Mouse (Mus musculus) retina, postnatal 1 day (tissue): ENCODE data around the gene Prss30.
A peak's percentile ranks its signal among the peaks of the same experiment; 100 is the strongest.

Experiments
- DNase-seq: peaks from one replicate; pipeline ENCODE4 v3.0.0-alpha.2; 2012

Prss30 gene

DNA sequence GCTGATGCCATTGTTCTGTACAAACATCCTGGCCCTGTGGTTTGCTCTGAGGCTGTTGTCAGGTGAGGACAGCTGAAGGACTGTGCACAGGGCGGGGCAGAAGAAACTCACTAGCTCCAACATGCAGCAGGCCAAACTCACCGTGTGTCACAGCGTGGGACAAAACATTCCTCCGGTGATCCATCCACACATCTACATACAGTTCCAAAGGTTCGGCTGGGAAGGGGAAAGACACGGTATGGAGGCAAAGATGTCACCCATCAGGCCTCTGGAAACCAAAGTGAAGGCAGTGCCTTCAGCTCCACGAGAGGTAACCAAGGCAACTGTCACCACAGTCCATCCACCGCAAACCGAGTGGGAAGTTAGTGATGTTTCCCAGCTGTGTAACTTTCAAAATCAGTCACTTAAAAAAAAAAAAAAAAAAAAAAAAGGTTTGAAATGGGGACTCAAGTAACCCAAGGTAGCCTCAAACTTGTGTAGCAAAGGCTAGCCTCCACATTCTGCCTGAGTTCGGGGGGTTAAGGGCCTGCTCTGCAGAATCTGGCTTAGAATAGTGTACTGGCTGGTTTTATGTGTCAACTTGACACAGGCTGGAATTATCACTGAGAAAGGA lies at the start of gene Prss30:
Gene Prss30, minus strand, starts transcription at position 270 of the 613 bp plus-strand sequence.
- DNase-seq, result no peak

DNA sequence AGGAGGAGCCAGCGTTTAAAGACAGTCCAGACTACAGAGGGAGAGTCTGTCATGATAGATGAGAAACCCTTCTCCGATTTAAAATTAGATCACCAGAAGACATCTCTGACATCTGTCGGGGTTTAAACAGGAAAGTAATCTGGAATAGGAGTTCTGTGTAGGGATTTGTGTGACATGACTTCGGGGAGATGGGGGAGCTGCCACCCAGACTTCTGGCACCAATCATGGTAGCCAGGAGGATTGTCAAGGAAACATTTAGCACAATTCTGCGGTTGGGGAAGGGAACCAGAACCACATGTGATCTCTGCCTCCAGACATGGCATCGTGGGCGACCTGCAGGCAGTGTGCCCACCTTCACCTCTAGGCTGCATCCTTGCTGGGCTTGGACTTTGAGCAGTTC lies 49.1 kb upstream of the Prss30 start:
- DNase-seq, result no peak

DNA sequence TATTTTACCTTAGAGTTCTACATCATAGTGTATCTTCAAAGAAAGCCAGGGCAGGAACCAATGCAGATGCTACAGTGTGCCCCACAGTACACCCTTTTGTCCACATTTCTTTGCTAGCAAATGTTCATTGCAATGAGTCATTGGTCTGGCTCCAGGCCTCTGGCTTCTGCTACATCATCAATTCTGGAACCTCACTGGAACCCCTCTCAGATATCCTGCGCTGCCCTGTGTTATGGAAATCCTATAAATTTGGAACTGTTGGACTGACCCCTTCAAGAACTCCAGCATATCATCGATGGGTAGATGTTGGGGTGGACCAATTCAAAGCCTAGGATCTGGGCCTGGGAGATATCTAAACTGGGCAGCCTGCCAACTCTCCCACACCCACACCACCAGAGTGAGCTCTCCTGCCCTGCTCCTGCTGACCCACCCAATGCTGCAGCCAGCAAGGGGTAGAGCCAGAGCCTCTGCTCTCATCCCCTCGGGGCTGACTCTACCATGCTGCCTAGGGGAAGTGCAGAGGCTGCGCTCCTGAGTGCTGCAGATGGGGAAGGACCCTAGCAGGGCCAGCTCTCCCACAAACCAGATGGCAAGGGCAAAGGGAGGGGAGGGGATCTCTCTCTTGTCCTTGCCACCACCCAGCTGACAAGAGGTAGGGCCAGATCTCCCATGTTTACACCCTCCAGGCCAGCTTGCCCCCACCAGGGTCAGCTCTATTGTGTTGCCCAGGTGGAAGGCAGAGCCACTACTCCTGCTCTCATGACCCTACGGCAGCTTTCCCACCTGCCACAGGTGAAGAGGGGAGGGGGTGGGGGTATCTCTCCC lies 41.2 kb upstream of the Prss30 start:
- no peak for DNase-seq

DNA sequence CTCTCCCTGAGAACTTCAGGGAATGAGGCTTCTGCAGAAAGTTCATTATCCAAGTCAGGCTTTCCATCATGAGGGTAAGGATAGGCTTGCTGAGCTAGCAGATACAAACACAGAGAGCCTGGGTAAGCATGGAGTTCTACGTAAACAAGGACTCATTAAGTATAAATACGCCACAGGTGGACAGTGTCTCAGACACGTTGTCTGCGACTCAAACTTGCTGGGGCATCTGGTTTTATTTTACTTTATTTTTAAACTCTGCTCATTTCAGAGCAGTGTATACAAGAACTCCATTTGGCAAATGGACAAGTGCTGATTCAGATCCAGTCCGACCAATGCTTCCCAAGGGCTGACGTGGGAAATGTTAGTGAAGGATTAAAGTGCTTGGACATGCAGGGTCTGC lies 40.3 kb upstream of the Prss30 start:
- no peak for DNase-seq

DNA sequence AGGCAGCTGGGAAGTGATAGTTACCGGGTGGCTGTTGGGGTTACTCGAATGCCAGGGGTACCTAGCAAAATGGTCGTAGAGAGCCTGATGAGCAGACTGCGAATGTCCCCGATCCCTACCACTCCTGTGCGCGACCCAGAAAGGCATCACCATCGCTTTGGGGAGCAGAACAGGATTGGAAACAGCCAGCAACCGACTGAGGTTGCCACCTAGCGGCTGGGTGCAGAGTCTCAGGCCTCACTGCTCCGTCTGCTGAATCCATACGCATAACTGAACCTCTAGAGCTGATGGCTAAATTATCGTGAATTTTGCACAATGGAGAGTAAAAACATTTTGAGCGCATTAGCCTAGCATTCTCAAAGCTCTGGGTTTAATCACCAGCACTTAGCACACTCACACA lies 35.4 kb upstream of the Prss30 start:
- DNase-seq, result peak; percentile 49

DNA sequence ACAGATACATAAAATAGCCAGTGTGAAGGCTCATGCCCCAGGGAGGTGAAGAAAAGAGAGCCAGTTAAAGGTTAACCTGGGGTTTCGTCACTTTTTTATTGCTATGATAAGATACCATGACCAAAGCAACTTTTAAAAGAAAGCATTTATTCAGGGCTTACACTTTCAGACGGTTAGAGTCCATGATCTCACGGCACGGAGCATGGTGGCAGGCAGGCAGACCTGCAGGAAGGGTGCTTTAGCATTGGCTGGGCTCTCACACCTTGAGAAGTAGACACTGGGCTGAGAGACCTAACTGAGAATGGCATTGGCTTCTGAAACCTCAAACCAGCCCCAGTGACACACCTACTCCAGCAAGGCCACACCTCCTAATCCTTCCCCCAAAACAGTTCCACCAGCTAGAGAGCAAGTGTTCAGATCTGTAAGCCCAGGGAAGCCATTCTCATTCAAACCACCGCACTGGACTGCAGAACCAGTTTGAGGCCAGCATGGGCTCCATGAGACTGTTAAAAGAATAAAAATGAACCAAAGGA lies 34.1 kb upstream of the Prss30 start:
- no peak for DNase-seq

DNA sequence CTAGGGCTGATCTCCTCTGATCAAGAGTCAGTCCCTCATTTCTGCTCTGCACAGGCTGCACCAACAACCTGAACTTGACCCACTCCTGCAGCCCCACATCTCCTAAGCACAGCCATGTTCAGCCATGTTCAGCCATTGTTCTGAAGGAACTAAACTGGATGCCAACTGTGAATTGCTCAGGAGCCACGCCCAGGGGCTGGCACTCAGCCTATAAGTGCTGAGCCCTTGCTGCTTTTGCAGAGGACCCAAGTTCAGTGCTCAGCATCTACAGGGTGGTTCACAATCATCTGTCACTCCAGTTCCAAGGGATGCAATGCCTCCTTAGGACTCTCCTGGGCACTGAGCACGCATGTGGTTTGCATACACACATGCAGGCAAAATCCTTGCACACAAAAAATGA lies 32.6 kb upstream of the Prss30 start:
- no peak for DNase-seq

DNA sequence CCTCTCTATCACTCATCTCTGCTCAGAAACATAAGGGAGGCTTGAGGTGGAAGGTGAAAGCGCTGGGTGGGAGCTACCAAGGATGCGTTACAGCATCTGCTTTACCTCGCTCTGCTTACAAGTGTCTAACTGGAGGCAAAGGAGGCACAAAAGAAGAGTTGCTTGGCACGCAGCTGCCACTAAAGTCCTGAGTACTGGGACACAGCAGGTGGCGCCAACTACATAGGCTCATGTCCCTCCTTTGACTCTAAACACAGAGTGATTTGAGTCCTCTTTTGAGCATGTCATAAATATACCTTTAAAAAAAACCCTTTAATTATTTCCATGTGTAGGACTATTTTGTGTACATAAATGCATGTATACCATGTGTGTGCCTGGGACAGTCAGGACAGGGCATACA lies 29.3 kb upstream of the Prss30 start:
- DNase-seq, result no peak

DNA sequence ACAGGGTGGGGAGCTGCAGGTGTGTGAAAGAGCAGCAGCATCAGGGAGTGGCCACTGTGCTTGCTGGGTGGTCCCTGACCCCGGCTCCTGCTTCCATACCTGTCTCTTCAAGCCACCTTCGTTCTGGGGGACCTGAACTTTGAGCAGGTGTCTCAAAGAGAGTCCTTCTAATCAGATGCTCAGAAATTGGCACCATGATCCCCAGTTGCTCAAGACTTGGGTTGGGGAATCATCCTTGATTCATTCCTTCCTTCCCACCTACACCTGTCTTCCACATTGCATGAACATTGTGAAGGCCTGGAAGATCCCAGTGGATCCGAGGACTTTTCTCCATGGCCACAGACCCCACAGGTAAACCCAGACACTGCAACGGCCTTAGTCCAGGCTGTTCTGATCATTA lies 27.7 kb upstream of the Prss30 start:
- DNase-seq, result no peak

DNA sequence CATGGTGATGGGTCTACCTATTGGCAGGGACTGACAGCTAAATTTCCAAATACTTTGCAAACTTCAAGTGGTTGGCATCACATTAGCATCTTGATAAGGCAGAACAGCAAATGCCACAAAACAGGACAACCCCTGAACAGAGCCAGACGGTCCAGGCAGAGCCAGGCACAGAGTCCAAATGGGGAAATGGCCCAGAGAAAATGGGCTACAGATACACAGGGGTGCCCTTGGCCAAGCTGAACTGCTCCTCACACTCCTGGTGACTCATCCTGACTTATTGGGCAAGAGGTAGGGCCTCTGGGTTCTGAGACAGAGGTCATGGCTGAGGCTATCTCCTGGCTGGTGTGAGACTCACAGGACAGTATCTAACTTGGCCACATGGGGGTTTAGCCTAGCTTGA lies 27.0 kb upstream of the Prss30 start:
- no peak for DNase-seq

DNA sequence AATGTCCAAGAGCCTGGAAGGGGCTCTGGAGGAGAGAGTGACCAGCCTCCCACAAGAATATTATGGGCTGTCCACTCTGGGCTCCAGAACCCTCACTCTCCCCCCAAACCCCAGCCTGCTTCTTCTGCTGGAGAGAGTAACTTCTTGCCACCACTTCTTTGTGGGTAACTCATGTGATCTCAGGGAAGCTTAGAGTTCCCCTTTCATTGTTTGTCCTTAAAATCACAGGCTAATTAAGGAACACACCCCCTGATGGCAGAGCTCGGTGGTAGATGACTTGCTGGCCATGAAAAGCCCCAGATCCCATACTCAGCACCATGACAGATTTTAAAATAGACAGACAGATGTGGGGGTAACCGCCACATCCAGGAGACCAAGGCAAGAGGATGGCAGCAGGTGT lies 26.6 kb upstream of the Prss30 start:
- DNase-seq, result no peak

DNA sequence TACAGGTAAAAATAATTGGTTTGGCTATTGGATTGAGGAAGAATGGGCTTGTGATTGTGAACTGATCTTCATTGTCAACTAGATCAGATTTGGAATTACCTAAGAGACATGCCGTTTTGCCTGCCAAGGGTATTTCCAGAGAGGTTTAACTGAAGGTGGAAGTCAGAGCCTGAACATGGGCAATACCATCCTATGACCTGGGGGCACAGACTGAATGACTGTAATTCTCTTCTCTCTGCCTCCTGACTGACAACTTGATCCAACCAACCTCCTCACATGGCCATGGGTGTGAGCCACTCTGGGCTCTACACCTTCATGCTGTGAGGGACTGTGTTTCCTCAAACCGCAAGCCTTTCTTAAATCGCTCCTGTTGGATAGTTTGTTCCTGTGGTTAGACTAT lies 24.7 kb upstream of the Prss30 start:
- DNase-seq, result no peak

DNA sequence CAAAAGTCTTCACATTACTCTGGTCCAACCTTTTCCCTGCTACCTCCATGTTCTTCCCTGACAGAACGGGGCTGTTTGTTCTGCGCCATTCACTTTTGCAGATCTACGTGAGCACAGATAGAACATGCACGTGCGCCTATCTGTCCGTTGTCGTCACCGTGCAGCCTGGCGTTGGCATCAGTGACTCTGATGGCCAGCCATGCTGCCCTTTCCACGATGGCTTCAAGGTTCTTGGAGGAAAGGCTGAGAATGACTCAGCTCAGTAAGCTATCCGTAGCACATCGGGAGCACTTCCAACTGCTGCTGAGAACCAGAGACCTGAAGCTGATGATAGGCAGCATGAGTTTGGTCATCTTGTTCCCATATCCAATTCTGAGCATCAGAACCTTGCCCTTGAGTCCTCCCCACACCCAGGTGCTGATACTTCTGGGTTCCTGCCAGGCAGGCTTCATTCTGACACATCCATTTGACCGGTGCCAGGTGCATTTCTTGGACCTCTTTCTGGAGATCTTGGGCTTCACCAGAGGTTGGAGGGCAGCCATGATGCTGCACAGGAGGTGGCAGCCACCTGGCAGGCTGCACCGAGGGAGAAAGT lies 23.8 kb upstream of the Prss30 start:
- no peak for DNase-seq

DNA sequence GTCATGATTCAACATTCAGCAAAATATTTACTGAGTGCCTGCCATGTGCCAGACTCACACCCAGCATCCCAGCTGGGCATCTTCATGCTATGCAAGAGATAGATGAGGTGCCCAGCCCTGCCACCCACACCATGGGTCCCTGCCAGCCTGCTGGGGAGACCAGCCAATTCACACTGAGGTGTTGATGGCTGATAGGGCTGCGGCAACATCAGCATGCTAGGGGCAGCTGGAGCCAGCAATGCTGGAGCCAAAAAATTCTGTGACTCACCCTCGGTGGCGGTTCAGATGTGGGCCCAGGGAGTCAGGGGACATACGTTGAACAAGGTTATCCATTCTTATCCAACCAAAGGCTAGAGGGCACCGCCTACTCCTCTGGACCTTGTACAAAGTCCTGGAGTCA lies 20.0 kb upstream of the Prss30 start:
- no peak for DNase-seq

DNA sequence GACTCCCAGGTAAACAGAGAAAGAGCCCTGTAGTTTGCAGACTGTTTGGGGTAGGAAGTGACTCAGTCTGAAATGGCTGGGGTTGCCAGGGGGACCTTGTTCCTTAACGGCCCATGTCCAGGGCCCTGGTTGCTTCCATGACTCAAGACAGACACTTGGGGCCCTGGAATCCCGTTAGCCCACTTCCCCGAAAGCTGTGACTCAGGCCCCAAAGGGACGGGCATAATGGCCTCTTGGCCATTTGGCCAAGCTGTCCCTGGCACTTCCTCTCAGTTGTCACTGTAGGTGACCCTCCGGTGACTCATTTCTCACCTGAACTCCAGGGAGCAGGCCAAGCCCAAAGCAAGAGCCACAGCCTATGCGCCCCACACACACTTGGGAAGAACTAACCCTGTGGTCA lies 18.0 kb upstream of the Prss30 start:
- no peak for DNase-seq

DNA sequence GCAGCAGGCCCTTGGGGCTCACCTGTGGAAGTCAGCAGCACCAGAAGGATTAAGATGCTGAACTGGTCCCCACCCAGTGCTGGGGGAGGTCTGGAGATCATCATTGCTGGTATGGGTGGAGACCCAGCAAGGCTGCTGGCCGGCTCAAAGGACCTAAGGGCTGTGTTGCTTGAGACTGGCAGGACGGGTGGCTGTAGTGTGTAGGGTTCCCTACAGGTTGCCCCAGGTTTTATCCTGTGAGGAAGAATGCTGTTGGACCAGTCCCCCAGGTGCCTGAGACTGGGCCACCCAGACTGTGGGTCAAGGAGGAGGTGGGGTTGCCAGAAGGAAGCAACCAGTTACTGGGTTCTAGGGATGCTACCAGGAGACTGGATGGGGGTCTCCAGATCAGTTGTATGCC lies 17.5 kb upstream of the Prss30 start, which contains the start of gene Prss22:
Gene Prss22, minus strand, starts transcription at position 200 of the 400 bp plus-strand sequence.
- DNase-seq, result no peak

DNA sequence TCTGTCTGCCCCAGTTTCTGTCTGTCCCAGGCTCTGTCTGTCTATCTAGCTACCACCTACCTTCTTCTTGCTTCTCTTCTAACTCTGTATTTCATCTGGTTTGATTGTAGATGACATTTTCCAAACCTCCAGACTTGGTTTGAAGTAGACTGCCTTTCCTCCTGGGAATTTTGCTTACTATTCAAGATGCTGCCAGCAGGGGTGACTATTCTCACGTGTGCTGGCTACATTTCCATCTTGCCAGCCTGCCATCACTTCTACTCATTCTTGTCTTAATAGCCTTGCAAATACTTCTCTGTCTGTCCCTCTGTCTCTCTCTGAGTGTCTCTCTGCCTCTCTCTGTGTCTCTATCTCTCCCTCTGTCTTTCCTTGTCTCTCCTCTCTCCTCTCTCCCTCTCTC lies 15.1 kb upstream of the Prss30 start:
- no peak for DNase-seq

DNA sequence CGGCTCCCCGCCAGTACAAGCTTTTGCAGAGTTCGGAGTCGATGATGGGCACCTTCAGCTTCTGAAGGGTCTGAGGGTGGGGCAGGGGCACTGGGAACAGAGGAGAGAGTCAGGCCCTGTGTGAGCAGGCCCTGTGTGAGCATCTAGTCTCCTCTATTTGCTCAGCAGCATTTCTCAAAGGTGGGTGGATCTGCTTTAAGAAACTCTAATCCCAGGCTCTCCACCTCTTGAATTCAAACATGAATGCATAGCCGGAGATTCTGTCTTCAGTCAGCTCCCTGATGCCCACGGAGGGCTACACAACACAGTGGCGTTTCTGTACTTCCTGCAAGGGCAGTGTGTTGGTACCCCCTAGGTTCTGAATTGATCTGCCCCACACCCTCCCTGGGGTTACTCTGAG lies 14.3 kb upstream of the Prss30 start:
- DNase-seq, result no peak

DNA sequence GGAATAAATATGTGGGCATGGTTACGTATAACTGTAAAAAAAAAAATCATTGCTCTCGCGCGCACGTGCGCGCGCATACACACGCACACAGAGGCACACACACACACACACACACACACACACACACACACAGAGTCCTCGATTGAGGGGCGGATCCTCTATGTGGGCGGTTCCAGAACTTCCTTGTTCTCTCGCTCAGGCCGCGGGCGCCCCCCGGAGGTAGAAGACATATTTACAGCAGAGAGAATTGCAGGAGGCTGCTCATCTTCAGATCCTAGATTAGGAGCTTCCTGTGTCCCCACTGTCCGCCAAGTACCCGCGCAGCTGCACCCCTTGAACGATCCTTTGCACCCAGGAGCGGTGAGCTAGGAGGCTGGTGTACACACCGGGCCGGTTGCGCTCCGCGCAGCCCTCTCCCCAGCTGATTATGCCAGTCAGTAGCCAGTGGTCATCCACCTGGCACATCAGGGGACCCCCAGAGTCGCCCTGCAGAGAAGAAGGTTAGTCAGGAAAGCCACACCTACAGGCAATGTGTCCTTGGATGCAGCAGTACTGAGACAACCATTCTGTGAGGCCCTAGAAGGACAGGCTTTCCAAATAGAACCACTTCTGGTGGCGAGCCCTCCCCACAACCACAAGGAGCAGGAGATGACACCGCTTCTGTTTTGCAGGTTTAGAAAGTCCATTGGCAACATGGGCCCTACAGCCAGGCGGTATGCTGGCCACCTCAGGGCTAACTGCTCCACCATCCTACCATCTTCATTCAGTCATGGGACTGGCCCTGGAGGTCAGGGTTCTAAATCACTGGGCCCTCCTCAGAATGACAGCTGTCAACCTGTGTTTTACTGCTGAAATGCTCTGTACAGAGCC lies 13.4 kb upstream of the Prss30 start:
- DNase-seq, result peak; percentile 95

DNA sequence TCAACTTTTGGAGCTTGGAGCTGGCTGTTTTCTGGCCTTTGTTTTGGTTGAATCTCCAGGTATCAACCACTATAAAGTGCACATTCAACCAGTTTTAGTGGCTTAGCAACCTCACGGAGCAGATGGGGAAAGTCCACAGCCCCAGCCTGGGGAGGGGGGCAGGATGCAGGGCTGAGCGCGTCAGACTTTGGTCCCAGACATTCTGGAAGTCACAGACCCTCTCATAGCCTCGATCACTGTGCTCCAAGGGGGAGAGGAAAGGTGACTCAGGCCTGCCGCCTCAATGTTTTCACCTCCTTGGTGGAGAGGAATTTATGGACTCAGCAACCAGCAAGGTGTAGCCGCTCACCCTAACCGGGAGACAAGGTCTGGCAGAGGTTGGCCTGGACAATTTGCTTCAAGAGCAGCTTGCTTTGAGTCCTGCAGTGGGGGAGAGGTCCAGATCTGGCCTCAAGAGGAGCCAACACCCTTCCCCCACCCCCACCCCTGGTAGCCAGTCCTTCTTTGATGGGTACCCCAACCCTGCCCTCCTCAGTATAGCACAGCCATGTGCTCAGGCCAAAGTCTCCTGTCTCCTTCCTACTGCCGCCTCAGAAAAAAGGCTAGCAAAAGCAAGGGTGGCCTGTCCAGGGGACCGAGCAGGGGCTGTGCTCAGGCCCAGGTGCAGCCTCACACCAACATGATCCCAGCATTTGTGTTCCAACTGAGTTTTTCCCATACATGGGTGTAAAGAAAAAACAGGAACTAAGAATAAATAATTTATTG lies 12.6 kb upstream of the Prss30 start:
- no peak for DNase-seq

DNA sequence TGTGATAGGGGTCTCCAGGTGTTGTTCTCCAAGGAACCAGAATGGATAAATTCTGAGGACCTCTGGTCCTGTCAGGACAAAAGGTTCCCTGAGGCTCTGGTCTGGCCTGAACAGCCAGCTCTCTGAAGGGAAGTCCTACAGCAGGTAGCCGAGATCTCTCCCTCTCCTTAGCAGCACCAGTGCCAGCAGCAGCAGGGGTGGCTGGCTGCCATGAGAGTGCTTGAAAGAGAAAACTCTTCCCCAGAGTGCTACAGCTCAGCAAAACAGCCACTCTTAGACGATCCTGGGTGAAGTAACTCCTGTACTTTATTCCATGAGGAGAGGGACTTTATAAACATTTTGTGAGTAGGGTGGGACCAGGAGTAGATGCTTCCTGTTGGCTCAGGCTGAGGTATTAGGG lies 9.4 kb upstream of the Prss30 start:
- no peak for DNase-seq

DNA sequence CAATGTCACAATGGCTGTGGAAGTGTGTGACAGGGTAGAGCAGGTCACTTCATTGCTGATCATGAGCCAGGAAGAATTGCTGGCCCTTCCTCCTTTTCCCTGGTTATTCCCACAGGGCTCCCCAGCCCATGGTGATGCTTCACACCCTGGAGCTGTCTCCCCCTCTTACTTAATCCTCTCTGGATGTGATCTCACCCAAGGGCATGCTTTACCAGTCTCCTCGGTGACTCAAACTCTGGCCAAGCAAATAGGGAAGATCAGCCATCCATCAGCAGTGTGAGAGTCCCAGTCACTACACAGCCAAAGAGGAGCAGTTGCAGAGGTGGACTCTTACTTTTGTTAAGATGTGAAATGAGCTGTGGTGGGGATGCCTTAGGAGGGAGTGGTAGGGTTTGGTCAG lies 4.6 kb upstream of the Prss30 start:
- no peak for DNase-seq
